Mouse (Mus musculus) ES-E14 (cell line): ENCODE measurements at regions not wholly inside any gene's neighbourhood (a gene's known extent, or its start where the extent isn't known, plus 50 kb on each side); places are given as distances from the start of the nearest gene placed in this dataset.

ENCODE experiments used
- CHD2 ChIP-seq: IDR thresholded peaks from 2 replicates; pipeline ENCODE4 v1.6.1; 2014; ENCODE audit warnings: mild to moderate bottlenecking, low read depth, low read length, inconsistent platforms
- HCFC1 ChIP-seq: IDR thresholded peaks from 2 replicates; pipeline ENCODE4 v1.6.1; 2012; ENCODE audit warnings: low read length, inconsistent platforms, borderline replicate concordance; ENCODE audit not compliant: insufficient read depth
- MAFK ChIP-seq: IDR thresholded peaks from 2 replicates; pipeline ENCODE4 v1.6.1; 2014; ENCODE audit warnings: mild to moderate bottlenecking, low read depth, low read length, inconsistent platforms; ENCODE audit not compliant: insufficient read depth
- ZC3H11A ChIP-seq: IDR thresholded peaks from 2 replicates; pipeline ENCODE4 v1.6.1; 2012; ENCODE audit warnings: low read depth, mild to moderate bottlenecking, inconsistent platforms, low read length, borderline replicate concordance
- ZNF384 ChIP-seq: IDR thresholded peaks from 2 replicates; pipeline ENCODE4 v1.6.1; 2012; ENCODE audit warnings: low read depth, low read length, inconsistent platforms

GRCm38 (mm10) chr17:69631411-69631810 lies 192.3 kb downstream of the Akain1 start:
- TF ChIP-seq ZNF384 (no peak), CHD2 (no peak), ZC3H11A (no peak), MAFK (no peak), HCFC1 (no peak)
